Mouse (Mus musculus) testis, adult 2 months (tissue): ENCODE data around the gene Tspan11.

Source experiments
- CTCF ChIP-seq: fragments of 200-500 bp; IDR thresholded peaks from 2 replicates; pipeline ENCODE4 v1.5.1; 2012; ENCODE audit warnings: low read depth, mild to moderate bottlenecking, inconsistent platforms, low read length, moderate library complexity; ENCODE audit not compliant: control insufficient read depth, insufficient read depth, insufficient replicate concordance
- POLR2A ChIP-seq: fragments of 200-500 bp; IDR thresholded peaks from 2 replicates; pipeline ENCODE4 v1.6.1; 2012; ENCODE audit warnings: low read depth, mild to moderate bottlenecking, inconsistent platforms, low read length, moderate library complexity; ENCODE audit not compliant: control insufficient read depth

GRCm38 (mm10) chr6:127869121-127869520 is 18.3 kb upstream of the Tspan11 start:
- no peak for TF ChIP-seq CTCF
- TF ChIP-seq POLR2A, result no peak
